Mouse (Mus musculus): ENCODE results near the gene Clcc1.

DNA sequence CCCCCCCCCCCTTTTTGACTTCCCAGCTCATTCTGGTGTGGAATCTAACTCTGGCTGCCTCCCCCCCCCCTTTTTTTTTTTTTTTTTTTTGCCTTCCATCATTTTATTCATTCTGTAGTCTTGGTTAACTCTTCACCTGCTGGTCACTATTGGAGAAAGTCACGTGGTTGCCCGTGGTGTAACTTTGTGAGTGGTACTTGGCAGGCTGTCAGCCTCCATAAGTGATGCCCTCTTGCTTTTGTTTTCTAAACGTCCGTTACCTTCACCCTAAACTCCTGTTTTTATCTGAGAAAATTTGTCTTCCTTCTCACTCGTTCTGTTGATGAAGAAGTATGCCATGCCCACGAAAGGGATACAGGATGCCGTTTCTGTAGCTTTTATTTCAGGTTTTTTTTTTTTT is 1.8 kb downstream of the Clcc1 start:
- TF ChIP-seq CTCF (IDR thresholded peaks at IDR 0.05; ENCODE audit: low read depth, low read length) (no peak), GATA1 (IDR thresholded peaks at IDR 0.05; ENCODE audit: borderline replicate concordance, low read length) (no peak), POLR2AphosphoS5 (IDR thresholded peaks at IDR 0.05; ENCODE audit: insufficient replicate concordance, low read depth, low read length) (no peak), TAL1 (conservative IDR thresholded peaks at IDR 0.05; ENCODE audit: low read depth, low read length) (no peak)
